Mouse (Mus musculus) hindbrain, postnatal 0 days (tissue): ENCODE measurements around the gene Foxg1. TPM values are rescaled to one million over a fixed set of nuclear protein-coding genes. Genes with fewer than 3 reads are reported as not detected.

Experiments
- ATAC-seq: fragments of 200-750 bp; cut with Nextera tagmentation; 2 replicates; pipeline ENCODE4 v1.8.0; 2017; ENCODE audit warnings: mild to moderate bottlenecking, moderate TSS enrichment, moderate library complexity
- DNase-seq: peaks from one replicate; pipeline ENCODE4 v3.0.0-alpha.2; 2015; ENCODE audit warnings: low spot score
- H3K27ac ChIP-seq: fragments of 300-500 bp; sonication (generic); 2 replicates; pipeline ENCODE4 v1.5.1; 2014; ENCODE audit warnings: mild to moderate bottlenecking
- H3K27me3 ChIP-seq: fragments of 300-500 bp; sonication (generic); 2 replicates; pipeline ENCODE4 v1.6.1; 2014; ENCODE audit warnings: low read length, mixed read lengths; ENCODE audit not compliant: insufficient read depth
- H3K36me3 ChIP-seq: fragments of 300-500 bp; sonication (generic); 2 replicates; pipeline ENCODE4 v1.6.1; 2014; ENCODE audit warnings: low read length, mixed read lengths; ENCODE audit not compliant: insufficient read depth
- H3K4me1 ChIP-seq: fragments of 300-500 bp; sonication (generic); 2 replicates; pipeline ENCODE4 v1.6.1; 2014; ENCODE audit warnings: antibody characterized with exemption, low read length, mixed read lengths; ENCODE audit not compliant: insufficient read depth
- H3K4me2 ChIP-seq: fragments of 300-500 bp; sonication (generic); 2 replicates; pipeline ENCODE4 v1.6.1; 2014; ENCODE audit warnings: low read depth, mild to moderate bottlenecking, low read length, moderate library complexity, mixed read lengths
- H3K4me3 ChIP-seq: fragments of 300-500 bp; sonication (generic); 2 replicates; pipeline ENCODE4 v1.5.1; 2014; ENCODE audit warnings: low read length
- H3K9ac ChIP-seq: fragments of 300-500 bp; sonication (generic); replicated peaks from 2 replicates; pipeline ENCODE4 v1.6.1; 2014; ENCODE audit warnings: mild to moderate bottlenecking, low read length, moderate library complexity, mixed read lengths
- H3K9me3 ChIP-seq: fragments of 300-500 bp; sonication (generic); 2 replicates; pipeline ENCODE4 v1.6.1; 2016; ENCODE audit warnings: low read length, mixed read lengths
- CTCF ChIP-seq: IDR thresholded peaks from 2 replicates; pipeline ENCODE4 v1.5.1; 2016; ENCODE audit warnings: antibody characterized with exemption, control low read depth, low read depth
- WGBS: fragments of 180-500 bp; shearing (Covaris S2); extraction: QIAGEN DNeasy Blood & Tissue Kit; methylation state at CpG from one replicate; pipeline ENCODE4 v1.1.7; 2014; 5-methylcytosine and 5-hydroxymethylcytosine counted together
- polyA plus RNA-seq: library from polyadenylated mRNA; unstranded; fragments of >200 nt; fragmentation: Nextera tagmentation; extraction: Ambion mirVana; gene quantifications from 2 replicates; pipeline ENCODE4 v1.2.1, GENCODE M21; 2015
- total RNA-seq: library from RNA; depleted of rRNA; stranded (reverse); fragments of >200 nt; gene quantifications from 2 replicates; pipeline ENCODE4 v1.2.3, GENCODE M21; 2014

Gene Foxg1
- total and polyA plus RNA-seq, 2 experiments from 2014 or later = 0.16 TPM; not detected in 1

DNA sequence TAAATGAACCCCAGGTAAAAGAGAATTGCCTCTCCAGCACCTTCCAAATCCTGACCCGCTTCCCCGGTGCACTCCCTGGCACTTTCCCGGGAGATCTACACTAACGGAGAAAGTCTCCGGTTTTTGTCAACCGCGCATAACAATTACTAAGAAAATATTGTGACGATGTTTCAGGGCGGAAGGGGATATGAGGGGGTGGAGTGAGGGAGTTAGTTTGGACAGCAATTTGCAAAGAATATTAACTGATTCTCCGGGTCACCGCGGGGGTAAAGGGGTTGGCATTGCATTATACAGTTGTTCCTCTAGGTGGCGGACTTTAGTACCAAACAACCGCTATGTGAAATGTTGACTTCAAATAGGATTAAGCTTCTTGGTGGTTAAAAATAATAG lies 7.9 kb upstream of the Foxg1 start:
- Histone ChIP-seq H3K27me3 (peaks cover 65% of the 10 kb centered on the region), H3K4me3 (peak overlapping the region; percentile 30), H3K4me2 (peak overlapping the region; percentile 50), H3K9ac (no peak overlapping the region), H3K27ac (no peak overlapping the region), H3K36me3 (no peaks in the 10 kb centered on the region), H3K9me3 (no peaks in the 10 kb centered on the region), H3K4me1 (no peaks in the 10 kb centered on the region)
- TF ChIP-seq CTCF = peak; percentile 71
- under 1% methylated on average over 14 of the region's 14 CpGs for WGBS
- ATAC-seq = no peak
- DNase-seq = peak; percentile 55

DNA sequence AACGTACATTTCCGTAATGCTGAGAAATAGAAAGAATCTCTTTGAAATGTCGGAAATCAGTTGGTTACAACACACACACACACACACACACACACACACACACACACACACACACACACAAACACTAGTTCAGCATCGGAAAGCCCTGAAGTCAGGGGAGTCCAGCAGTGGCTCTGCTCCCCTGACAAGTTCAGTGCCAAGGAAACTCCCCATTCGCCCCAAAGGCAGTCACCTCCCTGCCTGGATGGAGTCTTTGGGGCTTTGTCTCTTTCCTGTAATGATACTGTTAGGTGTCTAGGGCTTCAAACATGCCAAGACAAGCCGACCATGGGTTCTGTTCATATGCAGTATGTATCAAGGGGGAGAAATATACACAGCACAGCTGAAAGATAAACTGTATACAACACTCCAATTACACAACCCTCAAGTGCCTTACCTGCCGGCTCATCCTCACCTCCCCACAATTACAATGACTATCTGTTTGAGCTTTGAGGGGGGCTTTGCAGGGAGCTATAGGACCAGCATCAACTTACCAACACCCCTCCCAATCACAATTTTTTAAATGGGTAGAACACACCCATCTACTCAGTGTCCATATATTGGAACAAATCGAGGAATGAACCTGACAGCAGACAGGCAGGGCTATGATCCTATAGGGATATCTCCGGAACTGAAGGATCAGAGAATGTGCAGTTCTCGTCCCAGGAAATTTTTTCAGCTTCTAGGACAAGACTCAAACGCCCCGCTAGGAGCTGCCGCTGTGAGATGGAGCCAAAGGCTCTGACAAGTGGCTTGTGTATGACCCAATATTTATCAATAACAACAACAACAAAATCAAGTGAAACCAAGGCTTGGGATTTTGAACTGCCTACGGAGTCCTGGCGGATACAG lies 6.8 kb upstream of the Foxg1 start:
- DNase-seq (no peak), ATAC-seq (no peak)
- no peak for TF ChIP-seq CTCF
- H3K4me1 ChIP-seq = no peaks in the 10 kb centered on the region
- no peaks in the 10 kb centered on the region for H3K9me3 ChIP-seq
- no peak overlapping the region for H3K4me3 ChIP-seq
- no peak overlapping the region for H3K9ac ChIP-seq
- H3K27me3 ChIP-seq = peaks cover 71% of the 10 kb centered on the region
- H3K27ac ChIP-seq = no peak overlapping the region
- no peak overlapping the region for H3K4me2 ChIP-seq
- 4% methylated on average over 15 of the region's 15 CpGs for WGBS
- H3K36me3 ChIP-seq = no peaks in the 10 kb centered on the region

DNA sequence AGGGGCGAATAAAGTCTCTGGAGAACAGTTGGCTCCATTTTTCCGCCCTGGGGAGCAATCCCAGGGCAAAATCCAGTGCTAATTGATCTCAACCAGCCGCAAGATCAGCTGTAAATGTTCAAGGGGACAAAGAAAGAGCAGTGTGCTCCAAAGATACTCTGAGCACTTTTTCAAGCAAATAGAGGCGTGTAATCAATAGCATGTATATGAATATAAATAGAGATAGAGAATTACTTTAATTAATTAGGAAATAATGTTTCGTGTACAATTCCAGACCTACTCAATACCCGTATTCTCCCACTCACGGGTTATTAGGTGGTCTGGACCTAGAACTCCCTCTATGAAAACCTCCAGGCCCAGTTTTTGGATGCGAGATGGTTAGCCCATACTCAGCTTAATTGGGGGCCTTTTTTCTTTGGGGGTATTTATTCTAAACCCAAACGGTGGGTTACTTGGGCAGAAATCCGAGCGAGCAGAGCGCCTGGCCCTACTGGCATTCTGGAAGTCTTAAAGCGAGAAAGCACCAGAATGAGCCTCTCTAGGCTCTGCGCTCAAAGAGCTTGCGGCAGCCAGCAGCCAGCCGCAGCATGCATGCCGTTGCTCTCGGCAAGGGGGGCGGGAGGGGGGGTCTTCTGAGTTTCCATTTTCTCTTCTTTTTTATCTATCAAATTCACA lies 6.0 kb upstream of the Foxg1 start:
- H3K9me3 ChIP-seq = no peaks in the 10 kb centered on the region
- no peaks in the 10 kb centered on the region for H3K4me1 ChIP-seq
- H3K9ac ChIP-seq = no peak overlapping the region
- no peak overlapping the region for H3K4me3 ChIP-seq
- TF ChIP-seq CTCF = no peak
- ATAC-seq (no peak), DNase-seq (no peak)
- H3K36me3 ChIP-seq = no peaks in the 10 kb centered on the region
- peaks cover 69% of the 10 kb centered on the region for H3K27me3 ChIP-seq
- H3K27ac ChIP-seq = no peak overlapping the region
- no peak overlapping the region for H3K4me2 ChIP-seq
- 3% methylated on average over 19 of the region's 19 CpGs for WGBS

DNA sequence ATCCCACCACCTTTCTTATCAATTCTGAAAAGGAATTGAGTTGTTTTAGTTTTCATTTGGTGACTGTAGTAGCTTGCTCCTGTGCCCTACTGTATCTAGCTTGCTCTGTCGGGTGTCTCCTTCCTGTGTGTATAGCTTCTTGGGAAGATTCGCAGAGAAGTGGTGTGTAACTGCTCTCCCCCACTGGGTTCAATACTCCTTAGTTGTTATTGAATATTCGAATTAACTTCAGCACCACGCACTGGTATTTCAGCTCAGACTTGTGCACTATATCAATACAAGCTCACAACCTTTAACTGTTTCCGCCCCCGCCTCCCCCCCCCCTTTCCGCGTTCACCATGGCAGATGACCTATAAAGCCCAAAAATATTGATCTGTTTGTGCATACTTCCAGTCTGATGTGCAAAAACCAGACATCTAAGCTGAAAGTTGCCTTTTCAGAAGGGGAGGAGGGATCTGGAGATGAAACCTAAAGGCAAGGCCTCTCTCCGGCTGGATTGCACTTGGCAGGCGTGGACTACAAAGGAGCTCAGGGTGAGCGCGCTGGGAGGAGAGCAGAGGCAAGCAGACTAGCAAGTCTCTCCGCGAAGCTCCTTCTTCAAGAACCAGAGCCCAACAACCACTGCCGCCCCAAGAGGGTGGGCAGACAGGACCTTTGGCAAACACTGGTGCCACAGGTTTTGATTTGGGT lies 5.0 kb upstream of the Foxg1 start:
- no peak for TF ChIP-seq CTCF
- Histone ChIP-seq H3K27me3 (peaks cover 76% of the 10 kb centered on the region), H3K36me3 (no peaks in the 10 kb centered on the region), H3K4me3 (no peak overlapping the region), H3K4me2 (no peak overlapping the region), H3K4me1 (no peaks in the 10 kb centered on the region), H3K27ac (no peak overlapping the region), H3K9ac (no peak overlapping the region), H3K9me3 (no peaks in the 10 kb centered on the region)
- under 1% methylated on average over 15 of the region's 15 CpGs for WGBS
- DNase-seq (no peak), ATAC-seq (no peak)

DNA sequence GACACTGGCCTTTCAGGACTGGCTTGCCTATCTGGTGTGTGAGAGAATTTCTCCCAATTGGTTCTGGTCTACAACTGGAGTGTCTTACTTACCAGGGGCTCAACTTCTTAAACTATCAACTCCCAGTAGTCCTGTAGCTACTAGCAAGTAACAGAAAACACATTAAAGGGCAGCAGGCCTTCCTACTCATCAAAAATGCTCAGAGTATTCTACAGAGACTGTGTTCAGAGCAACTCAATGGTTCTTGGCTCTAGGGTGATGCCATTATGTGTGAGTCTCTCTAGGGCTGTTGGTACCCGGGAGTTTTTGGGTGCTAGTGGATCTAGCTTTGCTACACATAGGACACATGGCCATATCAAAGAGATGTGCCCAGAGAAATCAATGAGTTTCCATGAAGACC lies 3.5 kb upstream of the Foxg1 start:
- no peak for TF ChIP-seq CTCF
- no peak overlapping the region for H3K9ac ChIP-seq
- ATAC-seq (no peak), DNase-seq (no peak)
- no peak overlapping the region for H3K4me2 ChIP-seq
- H3K4me1 ChIP-seq = no peaks in the 10 kb centered on the region
- H3K27me3 ChIP-seq = peaks cover 67% of the 10 kb centered on the region
- H3K27ac ChIP-seq = no peak overlapping the region
- no peak overlapping the region for H3K4me3 ChIP-seq
- H3K9me3 ChIP-seq = no peaks in the 10 kb centered on the region
- WGBS = 4% methylated on average over 1 of the region's 1 CpGs
- H3K36me3 ChIP-seq = no peaks in the 10 kb centered on the region

DNA sequence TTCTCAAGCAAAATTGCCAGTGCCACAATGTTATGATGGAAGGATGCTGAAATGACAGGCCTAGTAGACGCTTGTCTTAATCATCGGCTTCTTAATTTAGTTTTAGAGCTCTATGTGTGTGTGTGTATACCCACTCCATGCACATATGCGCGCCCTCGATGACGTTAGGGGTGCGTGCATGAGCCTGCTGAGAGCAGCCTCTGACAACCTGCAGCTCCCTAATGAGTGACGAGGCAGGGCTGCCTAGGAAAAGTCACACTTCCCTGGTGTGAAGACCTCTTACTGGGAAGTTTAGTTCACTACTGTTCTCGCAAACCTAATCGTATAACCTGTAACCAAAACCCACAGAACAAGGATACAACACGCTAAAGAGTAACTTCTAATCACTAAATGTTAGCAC lies 3.0 kb upstream of the Foxg1 start:
- Histone ChIP-seq H3K27me3 (peaks cover 67% of the 10 kb centered on the region), H3K27ac (no peak overlapping the region), H3K36me3 (no peaks in the 10 kb centered on the region), H3K9ac (no peak overlapping the region), H3K9me3 (no peaks in the 10 kb centered on the region), H3K4me3 (no peak overlapping the region), H3K4me2 (no peak overlapping the region), H3K4me1 (no peaks in the 10 kb centered on the region)
- no peak for ATAC-seq
- DNase-seq = no peak
- TF ChIP-seq CTCF = no peak
- WGBS = 5% methylated on average over 11 of the region's 11 CpGs
